Mouse (Mus musculus) CD4-positive, CD25-positive, alpha-beta regulatory T cell, adult 2 months (primary cell): ENCODE measurements at regions not wholly inside any gene's neighbourhood (a gene's known extent, or its start where the extent isn't known, plus 50 kb on each side); places are given as distances from the start of the nearest gene placed in this dataset.

Experiments
- DNase-seq: peaks from one replicate; pipeline ENCODE4 v3.0.0-alpha.2; 2012; ENCODE audit warnings: low read depth, low spot score

DNA sequence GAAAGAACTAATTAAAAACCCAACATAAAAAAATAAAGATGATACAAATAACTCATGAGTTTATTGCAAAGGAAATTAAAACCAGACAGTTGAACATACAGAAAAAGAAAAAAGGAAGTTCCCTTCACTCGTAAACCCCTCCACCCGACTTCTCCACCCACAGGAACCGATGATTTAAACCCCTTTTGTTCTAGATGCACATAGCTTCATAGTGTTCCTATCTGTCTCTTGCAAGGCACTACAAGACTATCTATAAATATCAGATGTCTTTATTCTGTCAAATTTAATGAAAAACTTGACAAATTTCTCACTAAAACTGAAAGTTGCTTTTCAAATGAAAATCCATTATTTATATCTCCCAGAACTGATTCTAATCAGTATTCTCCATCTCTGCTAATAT is 100.2 kb downstream of the Kctd12 start:
- no peak for DNase-seq

DNA sequence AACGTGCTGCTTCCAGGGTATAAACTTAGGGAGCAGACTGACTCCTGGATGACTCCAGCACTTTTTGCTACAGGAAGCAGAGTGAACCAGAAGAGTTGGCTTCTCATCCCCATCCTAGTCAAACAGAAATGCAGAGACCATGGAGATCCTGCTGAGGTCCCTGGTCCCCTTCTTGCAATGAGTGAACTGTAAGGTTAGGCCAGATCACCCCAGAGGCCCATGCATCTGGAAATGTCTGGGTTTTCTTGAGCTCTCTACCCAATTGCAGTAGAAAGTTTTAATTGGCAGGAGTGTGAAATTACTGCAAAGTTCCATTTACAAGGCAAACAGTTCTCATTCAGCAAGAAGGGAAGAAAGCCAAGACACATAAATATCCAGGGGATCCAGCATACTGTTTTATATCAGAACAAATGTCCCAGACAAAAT is 101.8 kb downstream of the Kctd12 start:
- DNase-seq: no peak

DNA sequence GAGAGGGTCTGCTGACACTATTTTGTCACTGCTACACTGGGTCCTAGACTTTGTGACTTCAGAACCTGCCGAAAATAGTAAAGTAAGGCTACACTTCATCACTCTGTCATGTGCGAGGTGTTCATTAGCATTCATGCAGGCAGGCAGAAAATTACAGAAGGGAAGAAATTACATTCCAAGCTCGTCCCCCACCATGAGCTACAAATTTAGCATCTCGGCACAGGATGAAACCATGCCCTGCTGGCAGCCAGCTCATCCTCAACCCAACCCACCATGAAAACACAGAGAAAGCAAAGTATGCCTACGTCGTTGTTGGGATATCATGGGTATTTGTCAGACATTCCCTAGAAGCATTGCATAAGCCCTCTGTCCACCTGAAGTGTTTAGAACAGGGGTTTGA is 103.9 kb downstream of the Kctd12 start:
- DNase-seq: no peak

DNA sequence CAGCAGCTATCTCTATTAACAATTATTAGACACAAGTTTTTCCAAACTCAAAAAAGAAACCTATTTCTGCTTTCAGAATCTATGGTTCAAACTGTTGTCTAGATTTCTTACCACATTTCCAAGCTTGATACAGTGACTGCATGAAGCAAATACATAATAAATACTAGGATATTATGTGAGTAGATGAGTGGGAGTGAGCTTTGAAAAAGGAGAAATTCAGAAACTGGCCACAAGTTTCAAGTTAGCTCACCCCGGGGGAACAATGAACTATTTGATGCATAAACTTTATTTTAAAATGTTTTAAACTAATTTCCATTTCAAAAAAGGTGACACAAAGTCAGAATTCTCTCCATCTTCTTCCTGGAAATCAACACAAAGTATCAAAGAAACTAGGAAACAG is 114.3 kb downstream of the Kctd12 start:
- DNase-seq: no peak

DNA sequence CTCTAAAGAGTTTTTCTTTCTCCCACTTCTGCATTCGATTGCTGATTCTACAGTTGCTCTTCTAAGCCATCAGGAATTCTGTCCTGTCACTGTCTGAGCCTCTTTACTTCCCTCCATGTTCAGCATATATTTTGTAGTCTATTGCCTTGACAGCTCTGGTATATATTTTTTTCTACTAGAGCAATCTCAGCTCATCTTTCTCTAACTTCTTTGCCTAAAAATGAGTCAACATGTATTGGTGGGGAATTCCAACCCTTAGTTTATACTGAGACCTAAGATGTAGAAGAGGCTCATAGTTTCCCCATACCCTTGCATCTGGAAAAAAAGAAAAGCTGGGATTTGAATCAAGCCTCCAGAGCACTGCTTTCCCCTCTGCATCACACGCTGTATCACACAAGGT is 114.7 kb downstream of the Kctd12 start:
- DNase-seq: no peak

DNA sequence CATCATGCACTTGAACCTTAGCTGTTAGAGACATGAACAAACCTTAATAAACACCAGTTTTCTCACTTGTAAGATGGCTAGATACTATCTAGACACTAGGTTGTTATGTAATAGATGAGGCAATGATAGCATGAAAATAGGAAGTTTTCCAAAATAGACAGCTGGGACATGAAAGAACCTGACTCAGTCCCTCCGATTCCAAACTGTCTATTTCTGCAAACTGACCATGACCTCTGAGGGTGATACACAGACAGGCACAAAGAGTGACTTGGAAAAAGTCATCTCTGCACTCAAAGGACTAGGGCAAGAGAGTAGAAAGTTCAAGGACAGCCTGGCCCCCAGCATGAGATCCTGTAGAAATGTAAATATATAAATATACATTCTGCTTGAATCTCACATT is 115.9 kb downstream of the Kctd12 start:
- DNase-seq: no peak

DNA sequence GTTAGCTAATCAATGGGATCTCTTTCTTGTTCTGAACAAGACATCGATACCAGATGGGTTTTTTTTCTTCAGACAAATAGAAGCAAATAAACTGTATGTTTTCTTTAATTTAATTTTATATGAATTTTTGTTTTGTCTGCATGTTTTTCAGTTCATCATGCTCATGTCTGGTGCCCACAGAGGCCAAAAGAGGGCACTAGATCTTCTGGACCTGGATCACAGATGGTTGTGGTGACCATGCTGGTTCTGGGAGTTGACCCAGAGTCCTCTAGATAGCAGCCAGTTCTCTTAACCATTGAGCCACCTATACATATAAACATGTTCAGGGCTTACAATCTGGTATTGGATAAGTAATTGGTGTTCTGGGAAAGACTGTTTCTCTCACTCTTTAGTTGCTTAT is 120.7 kb downstream of the Kctd12 start:
- no peak for DNase-seq

DNA sequence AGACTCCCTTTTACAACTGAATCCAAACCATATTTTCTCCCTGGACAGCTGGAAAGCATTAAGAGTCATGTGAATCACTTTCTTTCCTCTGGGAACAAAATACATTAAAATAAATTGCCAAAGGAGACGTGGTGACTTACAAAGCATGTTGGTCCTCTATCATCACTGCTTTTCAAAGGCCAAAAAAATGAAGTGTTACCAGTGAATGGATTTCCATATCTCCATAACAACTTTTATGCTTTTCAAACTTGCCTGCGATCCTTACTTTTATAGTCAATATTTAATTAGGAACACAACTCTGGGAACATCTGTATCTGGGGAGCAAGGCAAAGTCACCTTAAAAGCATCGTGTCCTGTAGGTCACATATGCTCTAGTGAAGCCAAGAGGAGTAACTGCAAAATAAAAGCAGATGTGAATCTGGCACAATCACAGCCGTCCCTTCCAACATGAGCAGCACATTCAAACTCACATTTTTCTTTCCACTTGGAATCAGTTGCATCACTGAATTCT is 123.0 kb downstream of the Kctd12 start:
- DNase-seq: no peak

DNA sequence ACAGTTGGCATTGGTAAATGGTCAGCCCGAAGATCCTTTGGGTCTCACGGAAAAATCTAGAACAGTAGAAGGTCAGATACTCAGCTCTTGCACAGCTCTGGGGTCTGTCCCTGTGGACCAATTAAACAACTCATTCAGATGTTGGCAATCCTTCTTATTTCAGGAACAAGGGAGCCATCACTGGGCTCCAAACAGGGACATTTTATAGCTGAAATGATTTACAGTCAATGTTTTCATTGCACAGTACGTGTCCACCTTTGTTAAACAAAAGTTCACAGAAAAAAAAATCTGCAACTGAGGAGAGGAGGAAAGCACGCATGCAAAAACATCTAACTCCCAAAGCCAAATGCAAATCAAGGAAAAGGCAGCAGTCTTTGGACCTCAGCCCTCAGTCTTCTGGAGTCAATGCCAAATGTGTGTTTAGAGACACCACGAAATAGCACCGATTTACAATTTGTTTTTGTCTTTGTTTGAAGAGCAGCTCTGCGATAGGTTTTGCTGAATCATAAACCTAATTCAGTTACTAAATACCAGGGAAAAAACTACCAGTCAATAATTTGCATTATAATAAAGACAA is 127.1 kb downstream of the Kctd12 start:
- DNase-seq: no peak

DNA sequence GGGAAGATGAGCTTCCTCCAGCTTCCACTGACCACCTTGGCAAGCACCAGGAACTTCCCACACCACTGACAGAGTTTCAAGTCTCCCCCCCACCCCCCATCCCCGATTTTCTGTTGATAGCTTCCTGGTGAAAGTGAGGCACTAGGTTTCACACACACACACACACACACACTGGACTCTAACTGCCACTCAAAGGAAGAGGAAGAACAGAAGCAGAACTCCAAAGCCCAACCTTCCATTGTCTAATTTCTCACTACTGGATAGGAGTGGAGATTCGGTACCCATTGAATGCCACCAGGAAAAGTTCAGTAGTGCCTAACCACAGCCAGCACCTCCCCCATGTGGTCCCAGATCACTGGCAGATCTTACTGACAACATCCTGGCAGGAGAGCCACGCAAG is 138.7 kb downstream of the Kctd12 start:
- DNase-seq: no peak

DNA sequence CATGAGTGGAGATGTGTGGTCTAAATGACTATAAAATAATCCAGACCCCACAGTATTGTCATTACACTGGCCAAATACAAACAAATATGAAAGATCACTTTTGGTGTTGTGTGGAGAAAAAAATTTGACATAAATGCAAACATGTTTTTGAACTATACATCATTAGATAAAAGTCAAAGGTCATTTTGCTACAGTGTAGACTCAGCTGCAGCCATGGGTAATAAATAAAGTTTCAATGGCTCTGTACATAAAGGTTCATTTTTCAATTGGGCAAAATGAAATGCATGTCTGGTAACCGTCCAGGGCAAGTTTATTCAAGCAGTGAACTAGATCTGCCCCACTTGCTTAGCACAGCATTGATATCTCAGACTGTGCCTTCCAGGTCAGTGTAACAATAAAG is 144.8 kb downstream of the Kctd12 start:
- DNase-seq: no peak

DNA sequence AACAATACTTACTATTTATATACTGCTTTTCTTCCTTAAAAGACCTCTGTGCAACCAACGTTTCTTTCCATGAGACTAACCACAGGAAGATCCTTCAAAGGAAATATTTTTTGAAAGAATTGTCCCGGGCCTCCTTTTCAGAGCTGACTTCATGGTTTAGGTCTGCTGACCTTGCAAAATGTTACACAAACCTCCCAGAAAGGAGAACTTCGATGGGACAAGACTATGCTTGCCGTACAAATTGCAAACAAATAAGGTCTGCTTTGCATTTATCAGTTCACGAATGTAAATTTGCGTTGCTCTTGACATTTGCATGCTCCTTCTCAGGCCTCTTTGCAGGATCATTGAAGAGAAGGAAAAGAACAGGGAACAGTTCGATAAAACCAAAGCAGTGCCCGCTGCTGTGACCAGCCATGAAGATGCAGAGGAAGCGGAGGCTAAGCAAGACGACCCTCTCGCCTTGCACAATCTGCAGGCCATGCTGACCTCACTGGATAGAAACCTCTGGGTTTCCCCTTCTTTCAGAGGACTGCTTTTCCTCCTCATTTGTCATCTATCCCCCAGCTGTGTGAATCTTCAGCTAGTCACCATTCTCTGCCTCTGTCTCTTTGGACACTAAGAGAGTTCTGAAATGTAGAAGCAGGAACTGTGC is 147.2 kb downstream of the Kctd12 start:
- no peak for DNase-seq

DNA sequence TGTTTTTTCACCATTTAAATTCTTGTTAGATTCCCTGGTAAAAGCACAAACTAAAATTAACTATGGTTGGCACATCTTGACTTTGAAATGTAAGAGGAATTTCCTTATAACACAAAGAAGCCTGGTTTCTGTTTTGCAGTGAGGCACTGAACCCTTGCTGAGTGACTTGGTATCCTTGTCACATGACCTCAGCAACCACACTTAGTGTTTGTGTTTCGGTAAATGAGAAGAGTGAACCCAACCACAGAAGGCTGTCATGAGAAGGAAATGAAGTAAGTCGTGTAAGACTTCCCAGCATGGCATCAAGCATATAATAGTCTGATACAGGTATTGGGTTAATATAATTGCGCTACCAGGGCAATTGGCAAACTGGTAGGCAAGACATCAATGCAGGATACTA is 154.0 kb downstream of the Kctd12 start:
- no peak for DNase-seq

DNA sequence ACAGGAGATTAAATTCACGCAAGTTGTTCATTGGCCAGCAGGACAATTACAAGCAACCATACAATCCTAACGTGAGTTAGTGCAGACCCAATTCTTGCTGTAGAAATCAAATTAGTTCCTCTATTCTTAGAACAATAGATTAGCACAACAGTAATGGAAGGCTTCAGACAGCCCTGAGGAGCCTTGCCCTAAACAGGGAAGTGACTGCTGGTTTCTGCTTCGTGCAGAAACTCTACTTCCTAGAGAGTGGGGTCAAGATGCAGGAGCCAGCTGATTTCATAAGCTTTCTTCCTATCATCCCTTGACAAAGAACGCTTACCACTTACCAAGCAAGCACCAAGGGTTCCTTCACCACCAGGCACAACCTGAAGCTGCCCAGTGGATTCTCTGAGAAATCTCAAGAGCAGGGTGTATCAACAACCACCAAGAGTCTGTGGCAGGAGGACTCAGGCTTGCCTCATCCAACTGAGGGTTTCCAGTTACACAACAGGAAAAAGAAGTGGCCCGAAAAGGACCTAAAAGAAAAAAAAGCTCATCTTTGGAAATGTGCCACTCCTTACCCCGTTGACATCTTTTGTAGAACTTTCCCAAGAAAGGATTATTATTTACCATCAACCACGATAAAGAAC is 154.6 kb downstream of the Kctd12 start:
- DNase-seq: no peak

DNA sequence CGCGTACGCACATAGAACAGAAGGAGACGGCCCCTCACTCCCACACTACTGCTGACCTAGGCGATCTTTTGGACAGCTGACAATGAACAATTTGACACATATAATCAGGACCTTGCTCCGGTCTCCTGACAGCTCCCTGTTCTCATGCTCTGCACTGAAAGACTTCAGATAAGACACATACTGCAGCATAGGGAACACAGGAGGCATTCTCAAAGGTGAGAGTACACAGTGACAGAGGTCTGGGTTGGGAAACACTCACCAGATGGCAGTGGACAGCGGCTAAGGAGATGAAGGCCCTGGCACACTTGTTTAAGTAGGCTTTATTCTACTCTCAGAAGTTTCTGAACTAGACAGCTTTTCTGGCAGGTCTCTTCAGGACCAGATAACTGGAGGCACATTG is 156.9 kb downstream of the Kctd12 start:
- DNase-seq: no peak

DNA sequence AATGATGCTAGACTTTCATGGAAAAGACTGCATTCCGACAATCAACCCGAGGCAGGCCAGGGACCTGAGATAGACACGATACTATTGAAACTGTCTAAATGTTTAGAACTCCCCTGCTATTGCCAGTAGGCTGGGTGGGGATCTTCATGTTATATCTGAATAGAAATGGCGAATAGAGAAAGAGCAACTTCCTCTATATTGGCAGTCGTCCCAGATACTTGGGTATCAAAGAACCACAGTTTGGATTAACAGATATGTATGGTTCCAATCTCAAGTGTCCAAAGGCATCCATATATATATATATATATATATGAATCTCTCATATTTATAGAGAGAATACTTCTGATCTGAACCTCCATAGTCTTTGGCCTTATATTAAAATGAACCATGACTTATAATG is 161.8 kb downstream of the Kctd12 start:
- no peak for DNase-seq

DNA sequence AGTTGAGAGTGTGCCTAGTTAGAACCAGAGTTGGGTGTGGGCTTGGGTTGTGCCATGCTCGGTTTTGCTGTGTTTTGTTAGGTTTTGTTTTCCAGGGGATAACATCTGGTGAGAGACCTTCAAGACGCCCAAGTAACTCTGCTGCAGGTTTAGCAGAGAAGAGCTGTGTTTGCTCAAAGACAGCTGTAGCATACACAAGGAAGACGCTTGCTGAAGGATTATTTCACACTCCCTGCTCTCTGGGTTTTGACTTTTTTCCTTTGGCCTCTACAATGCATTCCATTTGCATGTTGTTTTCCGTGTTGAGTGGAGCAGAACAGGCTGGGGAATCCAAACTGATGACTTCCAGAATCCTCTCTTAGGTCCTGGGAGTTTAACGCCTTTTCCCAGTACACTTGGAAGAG is 170.8 kb downstream of the Kctd12 start:
- DNase-seq: no peak

DNA sequence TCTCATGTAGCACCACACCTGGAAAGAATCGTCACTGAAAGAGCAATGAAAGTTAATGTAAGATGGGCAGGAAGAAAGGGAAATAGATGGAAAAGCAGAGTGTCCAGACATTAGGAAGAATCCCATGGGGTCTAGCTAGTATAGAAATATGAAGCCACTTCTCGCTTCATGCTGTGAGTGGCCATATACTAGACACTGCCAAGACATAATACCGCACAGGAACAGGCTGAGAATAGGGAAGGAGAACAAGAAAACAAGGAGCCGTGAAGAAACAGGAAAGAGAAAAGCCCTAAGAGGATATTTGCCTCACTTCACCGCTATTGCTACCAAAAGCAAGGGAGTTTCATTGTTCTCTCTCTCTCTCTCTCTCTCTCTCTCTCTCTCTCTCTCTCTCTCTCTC is 171.4 kb downstream of the Kctd12 start:
- no peak for DNase-seq

DNA sequence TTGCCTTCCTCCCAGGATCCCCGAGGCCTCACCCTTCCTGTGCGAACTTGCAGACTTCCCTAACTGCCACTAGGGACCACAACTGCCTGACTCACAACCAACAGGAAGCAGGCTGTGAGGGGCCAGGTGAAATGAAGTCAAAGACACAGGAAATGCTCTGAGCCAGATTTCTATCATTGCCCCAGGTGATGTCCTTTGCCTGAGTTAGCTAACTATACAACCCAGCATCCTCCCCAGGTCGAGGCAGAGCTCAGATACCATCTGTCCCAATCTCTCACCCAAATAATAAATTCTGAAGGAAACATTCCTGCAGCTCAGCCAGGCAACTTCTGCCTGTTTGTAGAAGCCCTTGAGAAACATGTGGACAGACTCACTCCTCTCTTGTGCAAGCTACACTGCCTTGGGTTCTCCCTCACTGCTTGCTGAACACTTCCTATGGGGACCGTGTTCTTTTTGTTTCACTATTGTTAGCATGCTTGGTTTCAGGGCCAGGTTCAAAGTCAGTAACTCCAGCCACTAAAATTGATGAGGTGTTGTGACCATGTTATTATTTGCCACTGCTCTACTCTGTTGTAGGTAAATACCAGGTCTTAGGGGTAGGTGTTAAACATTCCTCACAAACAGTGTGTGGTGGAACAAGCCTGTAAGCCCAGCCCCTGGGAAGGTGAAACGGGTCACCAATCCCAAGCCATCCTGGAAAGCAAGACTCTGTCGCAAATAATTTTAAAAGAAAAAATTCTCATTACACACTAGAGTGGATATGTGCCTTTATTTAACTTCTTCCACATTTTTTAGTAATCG is 172.1 kb downstream of the Kctd12 start:
- DNase-seq: peak; percentile 56

DNA sequence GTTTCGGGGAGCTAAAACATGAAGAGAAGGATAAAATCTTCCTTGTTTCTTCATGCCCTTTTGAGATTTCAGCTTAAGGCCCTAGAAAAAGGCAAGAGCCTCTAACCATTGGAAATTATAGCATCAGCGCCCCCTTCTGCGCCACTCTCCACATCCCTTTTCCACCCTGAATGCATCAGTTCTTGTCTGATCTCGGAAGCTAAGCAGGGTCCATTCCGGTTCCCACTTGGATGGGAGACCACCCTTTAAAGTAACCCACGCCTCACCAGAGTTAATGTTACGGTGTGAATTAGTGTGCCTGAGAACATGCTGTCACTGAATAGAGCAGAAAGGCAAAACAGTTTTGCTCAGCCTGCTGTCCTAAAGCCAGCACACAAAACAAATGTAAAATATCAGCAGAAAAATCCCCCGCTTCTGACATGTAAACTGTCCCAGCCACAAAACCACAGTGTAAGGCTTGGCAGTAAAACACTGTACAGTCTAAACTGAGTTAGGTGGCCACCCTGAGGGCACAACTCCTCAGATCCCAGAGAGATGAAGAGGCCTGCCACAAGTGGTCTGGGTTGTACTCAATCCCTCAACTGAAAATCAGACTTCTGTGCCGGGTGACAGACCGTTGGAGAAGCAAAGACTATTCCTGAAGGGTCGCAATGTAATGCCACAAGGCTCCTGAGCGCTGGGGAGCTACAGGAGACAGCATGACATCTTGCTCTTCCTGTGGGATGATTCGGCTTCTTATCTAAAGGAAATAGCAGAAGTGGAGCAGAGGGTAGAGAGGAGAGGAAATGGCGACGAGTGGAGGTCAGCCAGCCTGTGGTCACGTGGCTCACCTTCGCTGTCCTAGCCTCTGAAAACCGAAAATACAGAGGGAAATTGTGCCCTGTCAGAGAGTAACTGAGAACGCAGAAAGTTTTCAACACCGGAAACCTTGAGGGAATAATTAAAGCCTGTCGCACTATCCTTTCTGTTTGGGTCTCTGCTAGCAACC is 176.2 kb downstream of the Kctd12 start:
- DNase-seq: peak; percentile 60

DNA sequence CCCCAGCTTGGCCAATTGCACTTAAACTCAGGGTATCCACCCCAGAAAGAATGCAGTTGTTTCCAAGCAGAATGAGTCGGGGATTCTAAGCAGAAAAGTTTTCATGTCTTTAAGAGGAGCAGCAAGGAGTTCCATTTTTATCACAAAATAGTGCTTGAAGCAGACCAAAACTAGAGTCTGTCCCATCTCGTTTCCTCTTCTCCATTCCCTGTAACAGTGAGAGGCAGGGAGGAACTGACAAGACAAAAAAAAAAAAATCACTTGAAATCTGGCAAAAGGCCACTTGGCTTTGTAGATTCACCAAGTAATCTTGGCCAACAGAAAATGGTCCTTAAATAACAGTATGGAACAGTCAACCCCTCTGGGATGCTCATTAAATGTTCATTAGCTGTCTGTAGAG is 186.8 kb downstream of the Kctd12 start:
- DNase-seq: no peak
